Mouse (Mus musculus): ENCODE measurements around the gene Gtf2b.

The Gtf2b gene

DNA sequence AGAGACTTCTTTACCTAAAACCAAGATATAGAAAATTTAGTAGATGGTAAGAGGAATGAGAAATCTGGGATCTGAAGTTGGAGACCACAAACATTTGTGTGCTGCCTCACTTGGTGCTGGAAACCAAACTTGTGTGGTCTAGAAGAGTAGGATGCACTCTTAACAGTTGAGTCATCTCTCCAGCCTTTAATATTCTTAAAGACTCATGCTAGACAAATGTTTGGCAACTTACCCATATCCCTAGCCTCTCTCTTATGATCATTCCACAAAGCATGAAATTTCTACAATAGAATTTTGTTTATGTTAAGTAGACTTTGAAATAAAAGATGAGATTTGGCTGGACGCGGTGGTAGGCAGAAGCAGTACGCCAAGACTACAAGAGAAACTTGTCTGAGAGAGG, 52.7 kb downstream of the Gtf2b start:
- no peak for DNase-seq (ENCODE audit: low spot score in 2 of 2)

DNA sequence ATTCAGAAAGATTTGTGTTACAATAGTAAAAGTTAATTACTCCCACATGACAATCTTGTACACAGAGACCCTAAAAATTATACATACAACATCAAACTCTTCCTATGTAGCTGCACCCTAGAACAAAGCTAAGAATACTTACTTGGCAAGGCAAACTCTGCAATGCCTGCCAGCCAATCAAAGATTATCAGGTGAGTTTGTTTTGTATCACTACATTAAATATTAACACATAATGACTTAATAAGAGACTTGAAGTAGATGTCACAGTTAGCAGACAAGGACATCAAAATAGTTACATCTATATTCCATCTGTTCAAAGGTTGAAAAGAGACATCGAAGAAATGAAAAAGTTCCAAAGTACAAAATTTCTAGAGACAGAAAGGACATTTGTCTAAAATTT, 58.8 kb downstream of the Gtf2b start:
- no peak for DNase-seq (ENCODE audit: low spot score in 2 of 2)

DNA sequence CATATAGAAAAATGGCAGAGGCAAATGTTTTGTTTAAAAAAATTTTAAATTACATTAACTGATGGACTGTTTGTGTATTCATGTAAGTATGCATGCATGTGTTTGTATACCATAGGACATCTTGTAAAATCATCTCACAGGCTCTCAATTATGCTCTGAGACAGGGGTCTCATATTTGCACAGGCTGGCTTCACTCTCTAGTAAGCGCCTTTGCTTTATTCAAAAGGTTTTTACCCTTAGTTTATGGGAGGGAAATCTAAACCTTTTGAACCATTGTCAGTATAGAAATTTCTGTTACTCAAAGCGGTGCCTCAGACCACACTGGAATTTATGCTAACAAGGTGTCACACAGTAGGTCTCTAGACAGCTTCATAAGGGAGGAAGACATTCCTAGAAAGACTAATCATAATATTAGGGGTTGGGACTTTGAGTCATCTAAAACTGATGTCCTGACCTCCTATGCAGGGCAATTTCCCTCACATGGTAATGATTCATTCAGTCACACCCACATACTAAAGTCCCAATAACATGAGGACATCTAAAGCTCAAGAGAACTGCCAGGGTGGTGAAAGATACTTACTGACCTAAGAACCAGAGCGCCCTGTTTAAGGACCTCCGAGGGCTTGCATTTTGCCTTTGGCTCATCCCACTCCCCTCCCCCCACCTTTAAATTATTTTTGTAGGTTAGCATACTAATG, 61.8 kb downstream of the Gtf2b start:
- DNase-seq (ENCODE audit: low spot score in 2 of 2): no peak

DNA sequence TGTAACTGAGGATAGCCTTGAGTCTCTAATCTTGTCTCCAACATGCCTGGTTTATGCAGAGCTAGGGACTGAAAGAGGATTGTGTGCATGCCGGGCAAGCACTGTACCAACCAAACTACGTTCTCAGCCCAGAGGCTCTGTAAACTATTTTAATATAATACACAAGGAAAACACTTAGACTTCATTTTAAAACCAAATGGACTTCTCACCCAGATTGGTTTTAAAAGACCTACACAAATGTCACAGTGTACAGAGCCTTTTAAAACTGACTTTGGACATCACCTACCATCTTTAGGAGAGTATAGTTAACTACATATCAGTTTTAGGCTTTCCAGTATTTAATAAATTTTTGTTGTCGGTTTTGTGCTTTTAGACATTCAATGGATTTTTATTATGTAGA, 68.1 kb downstream of the Gtf2b start:
- DNase-seq (ENCODE audit: low spot score in 2 of 2): no peak
